Mouse (Mus musculus): ENCODE results near the gene Adamtsl1. TPM values are rescaled to one million over a fixed set of nuclear protein-coding genes. Genes with fewer than 3 reads are reported as not detected.

The Adamtsl1 gene
- polyA plus RNA-seq, 1 experiment from 2014 or later: 17.6 TPM

- Histone ChIP-seq H3K4me2 (no peak overlapping the region), H3K27me3 (no peaks in the 10 kb centered on the region), H3K36me3 (no peaks in the 10 kb centered on the region), H3K4me1 (peaks cover 27% of the 10 kb centered on the region), H3K9me3 (no peaks in the 10 kb centered on the region), H3K9ac (no peak overlapping the region), H3K4me3 (no peak overlapping the region), H3K27ac (peak overlapping the region; percentile 41; the same call in 1 of the 2 replicates)
- 19% methylated on average over 10 of the region's 10 CpGs for WGBS
- peak; percentile 52; the same call in 1 of the 2 replicates for ATAC-seq (ENCODE audit: borderline replicate concordance, extremely low read depth, low FRiP score, low TSS enrichment)
Measured at GRCm38 (mm10) chr4:86335861-86336415, 822.0 kb downstream of the Adamtsl1 start.

DNA sequence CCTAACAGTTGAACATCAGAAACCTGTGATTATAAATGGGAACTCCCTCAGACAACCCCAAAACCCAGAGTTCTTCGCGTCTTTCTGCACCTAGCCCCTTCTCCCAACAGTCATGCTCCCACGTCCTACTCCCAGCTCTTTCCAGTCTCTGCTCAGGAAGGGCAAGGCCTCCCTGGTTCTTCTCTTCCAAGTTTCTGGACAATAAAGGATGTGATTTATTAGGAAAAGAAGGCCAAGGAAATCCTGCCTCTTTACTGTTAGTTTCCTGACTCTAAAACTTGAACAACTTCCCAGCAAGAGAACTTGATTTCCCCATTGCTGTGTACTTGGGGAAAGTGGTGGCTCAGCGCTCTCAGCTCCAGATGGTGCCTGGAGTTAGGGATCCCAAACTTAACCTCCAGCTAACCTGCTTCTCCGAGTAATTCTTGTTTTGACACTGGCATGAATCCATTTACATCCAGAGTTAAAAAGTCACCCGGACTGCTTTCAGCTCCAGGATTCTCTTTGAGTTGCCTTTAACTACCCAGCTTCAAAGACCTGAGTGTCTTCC, 823.3 kb downstream of the Adamtsl1 start:
- 64% methylated on average over 6 of the region's 6 CpGs for WGBS
- no peak overlapping the region for H3K4me2 ChIP-seq
- peaks cover 27% of the 10 kb centered on the region for H3K4me1 ChIP-seq
- H3K9me3 ChIP-seq: no peaks in the 10 kb centered on the region
- no peak overlapping the region for H3K4me3 ChIP-seq
- H3K27me3 ChIP-seq: no peaks in the 10 kb centered on the region
- no peak for ATAC-seq (ENCODE audit: borderline replicate concordance, extremely low read depth, low FRiP score, low TSS enrichment)
- no peak overlapping the region for H3K27ac ChIP-seq
- H3K36me3 ChIP-seq: no peaks in the 10 kb centered on the region
- H3K9ac ChIP-seq: no peak overlapping the region

DNA sequence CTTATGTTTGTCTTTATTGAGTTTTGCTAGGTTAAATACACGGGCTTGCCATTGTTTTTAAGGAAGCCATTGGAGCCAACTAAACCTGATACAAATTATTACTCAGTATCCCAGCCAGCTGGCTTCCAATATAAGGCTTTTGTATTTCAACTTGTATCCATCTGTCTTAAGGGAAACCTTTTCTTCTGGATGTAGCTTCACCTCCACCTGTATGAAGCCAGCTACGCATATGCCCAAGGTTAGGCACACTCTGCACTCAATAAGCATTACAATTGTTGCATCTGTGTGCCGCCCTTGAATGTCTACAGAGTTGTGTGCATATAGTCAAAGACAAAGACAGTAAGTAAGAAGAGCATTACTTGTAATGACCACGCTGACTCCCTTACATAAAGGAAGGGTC, 835.4 kb downstream of the Adamtsl1 start:
- H3K4me1 ChIP-seq: 0 out of 2 replicates have a peak, but pooled peaks cover 6% of the 10 kb centered on the region
- H3K27me3 ChIP-seq: no peaks in the 10 kb centered on the region
- no peak overlapping the region for H3K27ac ChIP-seq
- 87% methylated on average over 4 of the region's 4 CpGs for WGBS
- ATAC-seq (ENCODE audit: borderline replicate concordance, extremely low read depth, low FRiP score, low TSS enrichment): no peak
- H3K9ac ChIP-seq: no peak overlapping the region
- no peaks in the 10 kb centered on the region for H3K9me3 ChIP-seq
- H3K4me2 ChIP-seq: no peak overlapping the region
- no peaks in the 10 kb centered on the region for H3K36me3 ChIP-seq
- H3K4me3 ChIP-seq: no peak overlapping the region

GRCm38 (mm10) chr4:86352121-86352520, 838.1 kb downstream of the Adamtsl1 start:
- no peak for ATAC-seq (ENCODE audit: borderline replicate concordance, extremely low read depth, low FRiP score, low TSS enrichment)
- H3K9ac ChIP-seq: no peak overlapping the region
- 42% methylated on average over 4 of the region's 4 CpGs for WGBS
- no peaks in the 10 kb centered on the region for H3K27me3 ChIP-seq
- H3K4me1 ChIP-seq: 0 out of 2 replicates have a peak, but pooled peaks cover 6% of the 10 kb centered on the region
- H3K36me3 ChIP-seq: no peaks in the 10 kb centered on the region
- H3K4me3 ChIP-seq: no peak overlapping the region
- no peak overlapping the region for H3K27ac ChIP-seq
- no peaks in the 10 kb centered on the region for H3K9me3 ChIP-seq
- no peak overlapping the region for H3K4me2 ChIP-seq

GRCm38 (mm10) chr4:86353550-86353949, 839.6 kb downstream of the Adamtsl1 start:
- WGBS: 83% methylated on average over 4 of the region's 4 CpGs

GRCm38 (mm10) chr4:86359398-86359797, 845.4 kb downstream of the Adamtsl1 start:
- H3K4me3 ChIP-seq: no peak overlapping the region
- no peaks in the 10 kb centered on the region for H3K9me3 ChIP-seq
- H3K4me1 ChIP-seq: no peaks in the 10 kb centered on the region
- no peaks in the 10 kb centered on the region for H3K27me3 ChIP-seq
- no peaks in the 10 kb centered on the region for H3K36me3 ChIP-seq
- WGBS: 79% methylated on average over 5 of the region's 5 CpGs
- H3K4me2 ChIP-seq: no peak overlapping the region
- H3K27ac ChIP-seq: no peak overlapping the region
- ATAC-seq (ENCODE audit: borderline replicate concordance, extremely low read depth, low FRiP score, low TSS enrichment): no peak
- H3K9ac ChIP-seq: no peak overlapping the region

More at GRCm38 (mm10) chr4:86353550-86353949, 839.6 kb downstream of the Adamtsl1 start:
- Histone ChIP-seq H3K9ac (no peak overlapping the region), H3K27ac (no peak overlapping the region), H3K4me2 (no peak overlapping the region), H3K36me3 (no peaks in the 10 kb centered on the region), H3K9me3 (no peaks in the 10 kb centered on the region), H3K27me3 (no peaks in the 10 kb centered on the region), H3K4me3 (no peak overlapping the region), H3K4me1 (0 out of 2 replicates have a peak, but pooled peaks cover 6% of the 10 kb centered on the region)
- no peak for ATAC-seq (ENCODE audit: borderline replicate concordance, extremely low read depth, low FRiP score, low TSS enrichment)

GRCm38 (mm10) chr4:86369055-86369454, 855.1 kb downstream of the Adamtsl1 start:
- H3K4me2 ChIP-seq: no peak overlapping the region
- no peak for ATAC-seq (ENCODE audit: borderline replicate concordance, extremely low read depth, low FRiP score, low TSS enrichment)
- H3K4me1 ChIP-seq: no peaks in the 10 kb centered on the region
- H3K4me3 ChIP-seq: no peak overlapping the region
- H3K27ac ChIP-seq: no peak overlapping the region
- no peak overlapping the region for H3K9ac ChIP-seq
- no peaks in the 10 kb centered on the region for H3K9me3 ChIP-seq
- H3K36me3 ChIP-seq: no peaks in the 10 kb centered on the region
- H3K27me3 ChIP-seq: no peaks in the 10 kb centered on the region
- WGBS: 77% methylated on average over 8 of the region's 8 CpGs

- Histone ChIP-seq H3K9me3 (no peaks in the 10 kb centered on the region), H3K4me3 (no peak overlapping the region), H3K9ac (no peak overlapping the region), H3K27me3 (no peaks in the 10 kb centered on the region), H3K4me2 (no peak overlapping the region), H3K4me1 (no peaks in the 10 kb centered on the region), H3K27ac (no peak overlapping the region), H3K36me3 (no peaks in the 10 kb centered on the region)
- no peak for ATAC-seq (ENCODE audit: borderline replicate concordance, extremely low read depth, low FRiP score, low TSS enrichment)
- 65% methylated on average over 2 of the region's 2 CpGs for WGBS
Measured at GRCm38 (mm10) chr4:86373166-86373565, 859.2 kb downstream of the Adamtsl1 start.

DNA sequence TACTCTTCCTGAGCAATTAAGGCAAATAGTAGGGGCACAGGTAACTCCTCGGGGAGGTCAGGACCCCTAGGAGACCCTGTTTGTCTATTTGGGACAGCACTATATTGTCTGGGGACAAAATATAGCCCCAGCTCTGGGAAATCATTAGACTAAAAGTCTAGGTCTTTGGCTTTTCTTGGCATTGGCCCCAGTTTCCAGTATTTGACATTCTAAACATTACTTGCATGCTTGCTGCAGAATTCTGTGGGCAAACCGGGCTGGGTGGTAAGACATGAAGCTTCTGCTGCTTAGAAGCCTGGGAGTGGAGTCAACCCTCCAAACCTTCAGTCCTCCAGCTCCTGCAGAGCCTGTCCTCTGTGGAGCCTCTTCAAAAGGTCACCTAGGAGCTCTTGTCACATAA, 869.2 kb downstream of the Adamtsl1 start:
- no peaks in the 10 kb centered on the region for H3K9me3 ChIP-seq
- H3K27ac ChIP-seq: no peak overlapping the region
- peaks cover 9% of the 10 kb centered on the region; the same call in 1 of the 2 replicates for H3K4me1 ChIP-seq
- H3K36me3 ChIP-seq: no peaks in the 10 kb centered on the region
- no peak overlapping the region for H3K4me2 ChIP-seq
- no peak overlapping the region for H3K4me3 ChIP-seq
- H3K9ac ChIP-seq: no peak overlapping the region
- H3K27me3 ChIP-seq: no peaks in the 10 kb centered on the region
- 40% methylated on average over 2 of the region's 2 CpGs for WGBS
- no peak for ATAC-seq (ENCODE audit: borderline replicate concordance, extremely low read depth, low FRiP score, low TSS enrichment)

DNA sequence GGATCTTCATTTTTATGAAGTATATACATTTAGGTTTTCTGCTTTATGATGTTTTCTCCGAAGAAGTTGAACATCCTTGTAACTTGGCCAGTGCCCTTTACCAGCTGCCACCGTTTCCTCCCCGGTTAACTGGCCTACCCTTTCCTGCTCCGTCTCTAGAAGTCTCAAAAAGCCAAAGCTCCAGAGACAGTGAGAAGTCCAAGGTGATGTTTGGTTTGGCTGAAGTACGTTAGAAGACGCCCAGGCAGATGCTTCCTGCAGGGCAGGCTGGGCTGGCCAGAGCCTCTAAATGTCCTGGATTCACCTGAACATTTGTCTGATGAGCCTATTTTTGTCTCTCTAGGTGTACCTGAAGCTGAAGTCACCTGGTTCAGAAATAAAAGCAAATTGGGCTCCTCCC, 871.1 kb downstream of the Adamtsl1 start:
- no peak overlapping the region for H3K4me3 ChIP-seq

DNA sequence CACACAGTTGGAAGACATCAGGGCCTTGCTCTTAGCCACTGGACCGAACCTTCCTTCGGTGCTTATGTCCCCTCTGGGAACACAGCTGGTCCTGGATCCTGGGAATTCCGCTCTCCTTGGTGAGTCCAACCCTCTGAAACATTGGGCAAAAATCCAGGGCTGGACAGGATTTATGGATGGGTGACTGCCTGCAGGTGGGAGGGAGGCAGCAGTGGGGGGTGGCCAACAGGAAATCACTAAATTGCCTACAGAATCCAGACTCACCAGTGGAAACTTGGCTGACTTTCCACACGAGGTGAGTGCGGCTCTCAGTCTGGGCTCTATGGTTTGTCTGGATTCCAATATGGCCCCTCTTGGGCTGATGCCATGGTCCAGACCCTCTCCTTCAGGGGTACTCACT, 874.5 kb downstream of the Adamtsl1 start:
- no peak overlapping the region for H3K4me2 ChIP-seq
- no peaks in the 10 kb centered on the region for H3K27me3 ChIP-seq
- no peak overlapping the region for H3K4me3 ChIP-seq
- H3K9me3 ChIP-seq: no peaks in the 10 kb centered on the region
- no peak overlapping the region for H3K9ac ChIP-seq
- H3K4me1 ChIP-seq: no peaks in the 10 kb centered on the region
- 65% methylated on average over 5 of the region's 5 CpGs for WGBS
- no peak overlapping the region for H3K27ac ChIP-seq
- H3K36me3 ChIP-seq: no peaks in the 10 kb centered on the region
- ATAC-seq (ENCODE audit: borderline replicate concordance, extremely low read depth, low FRiP score, low TSS enrichment): no peak

More for the DNA sequence above, 871.1 kb downstream of the Adamtsl1 start:
- Histone ChIP-seq H3K4me2 (no peak overlapping the region), H3K27ac (no peak overlapping the region), H3K9me3 (no peaks in the 10 kb centered on the region), H3K36me3 (no peaks in the 10 kb centered on the region), H3K9ac (no peak overlapping the region), H3K4me1 (peaks cover 9% of the 10 kb centered on the region; the same call in 1 of the 2 replicates), H3K27me3 (no peaks in the 10 kb centered on the region)
- 89% methylated on average over 6 of the region's 6 CpGs for WGBS
- no peak for ATAC-seq (ENCODE audit: borderline replicate concordance, extremely low read depth, low FRiP score, low TSS enrichment)

GRCm38 (mm10) chr4:86391176-86391575, 877.2 kb downstream of the Adamtsl1 start:
- Histone ChIP-seq H3K36me3 (no peaks in the 10 kb centered on the region), H3K9me3 (no peaks in the 10 kb centered on the region), H3K27ac (no peak overlapping the region), H3K9ac (no peak overlapping the region), H3K27me3 (no peaks in the 10 kb centered on the region), H3K4me1 (no peaks in the 10 kb centered on the region), H3K4me2 (no peak overlapping the region), H3K4me3 (no peak overlapping the region)
- no peak for ATAC-seq (ENCODE audit: borderline replicate concordance, extremely low read depth, low FRiP score, low TSS enrichment)
- 58% methylated on average over 3 of the region's 3 CpGs for WGBS

Measured in lung, embryonic 15.5 days (tissue).